Mouse (Mus musculus) heart, embryonic 12.5 days (tissue): ENCODE data around the gene Sptssb. TPM values are rescaled to one million over a fixed set of nuclear protein-coding genes. Genes with fewer than 3 reads are reported as not detected.

Source experiments
- ATAC-seq: fragments of 200-750 bp; cut with Nextera tagmentation; 2 replicates; pipeline ENCODE4 v1.8.0; 2017; ENCODE audit warnings: moderate TSS enrichment, moderate library complexity; ENCODE audit not compliant: insufficient number of reproducible peaks, low FRiP score
- H3K27ac ChIP-seq: fragments of 300-500 bp; sonication (generic); 2 replicates; pipeline ENCODE4 v1.5.1; 2016; ENCODE audit warnings: mild to moderate bottlenecking, moderate library complexity; ENCODE audit not compliant: poor library complexity, severe bottlenecking
- H3K27me3 ChIP-seq: fragments of 300-500 bp; sonication (generic); replicated peaks from 2 replicates; pipeline ENCODE4 v1.6.1; 2016; ENCODE audit warnings: mild to moderate bottlenecking, moderate library complexity
- H3K36me3 ChIP-seq: fragments of 300-500 bp; sonication (generic); 2 replicates; pipeline ENCODE4 v1.6.1; 2016; ENCODE audit warnings: mild to moderate bottlenecking, moderate library complexity
- H3K4me1 ChIP-seq: fragments of 300-500 bp; sonication (generic); replicated peaks from 2 replicates; pipeline ENCODE4 v1.6.1; 2016; ENCODE audit warnings: mild to moderate bottlenecking
- H3K4me2 ChIP-seq: fragments of 300-500 bp; sonication (generic); 2 replicates; pipeline ENCODE4 v1.6.1; 2016; ENCODE audit warnings: mild to moderate bottlenecking, moderate library complexity
- H3K4me3 ChIP-seq: fragments of 300-500 bp; sonication (generic); 2 replicates; pipeline ENCODE4 v1.5.1; 2016; ENCODE audit warnings: mild to moderate bottlenecking
- H3K9ac ChIP-seq: fragments of 300-500 bp; sonication (generic); 2 replicates; pipeline ENCODE4 v1.6.1; 2016; ENCODE audit warnings: mild to moderate bottlenecking, moderate library complexity
- H3K9me3 ChIP-seq: fragments of 300-500 bp; sonication (generic); replicated peaks from 2 replicates; pipeline ENCODE4 v1.6.1; 2016; ENCODE audit warnings: mild to moderate bottlenecking, moderate library complexity
- WGBS: fragments of 180-500 bp; shearing (Covaris S2); methylation state at CpG from one replicate; pipeline ENCODE4 v1.1.7; 2016; 5-methylcytosine and 5-hydroxymethylcytosine counted together
- polyA plus RNA-seq: library from polyadenylated mRNA; unstranded; fragments of >200 nt; fragmentation: Nextera tagmentation; extraction: Ambion mirVana; gene quantifications from 2 replicates; pipeline ENCODE4 v1.2.1, GENCODE M21; 2016

The Sptssb gene
- polyA plus RNA-seq, 1 experiment from 2014 or later: 0.37 TPM

GRCm38 (mm10) chr3:69799096-69799495 is 60.6 kb downstream of the Sptssb start:
- H3K9ac ChIP-seq: no peak overlapping the region
- no peaks in the 10 kb centered on the region for H3K36me3 ChIP-seq
- ATAC-seq: no peak
- H3K27ac ChIP-seq: no peak overlapping the region
- 68% methylated on average over 1 of the region's 1 CpGs for WGBS
- H3K4me1 ChIP-seq: no peaks in the 10 kb centered on the region
- no peaks in the 10 kb centered on the region for H3K9me3 ChIP-seq
- H3K4me2 ChIP-seq: no peak overlapping the region
- no peaks in the 10 kb centered on the region for H3K27me3 ChIP-seq
- no peak overlapping the region for H3K4me3 ChIP-seq

- H3K4me1 ChIP-seq: no peaks in the 10 kb centered on the region
- no peaks in the 10 kb centered on the region for H3K36me3 ChIP-seq
- 80% methylated on average over 2 of the region's 2 CpGs for WGBS
- H3K27me3 ChIP-seq: no peaks in the 10 kb centered on the region
- no peak for ATAC-seq
- no peaks in the 10 kb centered on the region for H3K9me3 ChIP-seq
- H3K4me2 ChIP-seq: no peak overlapping the region
- H3K9ac ChIP-seq: no peak overlapping the region
- H3K27ac ChIP-seq: no peak overlapping the region
- H3K4me3 ChIP-seq: no peak overlapping the region
These were observed 61.8 kb downstream of the Sptssb start for GRCm38 (mm10) chr3:69797969-69798368.

GRCm38 (mm10) chr3:69797533-69797932 is 62.2 kb downstream of the Sptssb start:
- Histone ChIP-seq H3K27me3 (no peaks in the 10 kb centered on the region), H3K36me3 (no peaks in the 10 kb centered on the region), H3K9me3 (no peaks in the 10 kb centered on the region), H3K4me3 (no peak overlapping the region), H3K27ac (no peak overlapping the region), H3K4me2 (no peak overlapping the region), H3K9ac (no peak overlapping the region), H3K4me1 (no peaks in the 10 kb centered on the region)
- ATAC-seq: no peak
- WGBS: 85% methylated on average over 4 of the region's 4 CpGs

- no peaks in the 10 kb centered on the region for H3K36me3 ChIP-seq
- no peak overlapping the region for H3K27ac ChIP-seq
- H3K9ac ChIP-seq: no peak overlapping the region
- H3K4me1 ChIP-seq: no peaks in the 10 kb centered on the region
- no peaks in the 10 kb centered on the region for H3K9me3 ChIP-seq
- no peak overlapping the region for H3K4me3 ChIP-seq
- H3K27me3 ChIP-seq: no peaks in the 10 kb centered on the region
- 64% methylated on average over 3 of the region's 3 CpGs for WGBS
- no peak overlapping the region for H3K4me2 ChIP-seq
- no peak for ATAC-seq
These were observed 66.8 kb downstream of the Sptssb start for GRCm38 (mm10) chr3:69792823-69793417.

GRCm38 (mm10) chr3:69779246-69779796 is 80.4 kb downstream of the Sptssb start:
- 65% methylated on average over 4 of the region's 4 CpGs for WGBS
- no peak overlapping the region for H3K4me2 ChIP-seq
- no peaks in the 10 kb centered on the region for H3K4me1 ChIP-seq
- no peaks in the 10 kb centered on the region for H3K27me3 ChIP-seq
- no peaks in the 10 kb centered on the region for H3K36me3 ChIP-seq
- H3K9me3 ChIP-seq: 0 out of 2 replicates have a peak, but pooled peaks cover 5% of the 10 kb centered on the region
- no peak overlapping the region for H3K4me3 ChIP-seq
- no peak overlapping the region for H3K27ac ChIP-seq
- no peak for ATAC-seq
- H3K9ac ChIP-seq: no peak overlapping the region

- H3K4me2 ChIP-seq: no peak overlapping the region
- no peaks in the 10 kb centered on the region for H3K27me3 ChIP-seq
- WGBS: 87% methylated on average over 4 of the region's 4 CpGs
- H3K4me3 ChIP-seq: no peak overlapping the region
- no peaks in the 10 kb centered on the region for H3K4me1 ChIP-seq
- H3K9ac ChIP-seq: no peak overlapping the region
- no peaks in the 10 kb centered on the region for H3K9me3 ChIP-seq
- H3K27ac ChIP-seq: no peak overlapping the region
- ATAC-seq: no peak
- H3K36me3 ChIP-seq: no peaks in the 10 kb centered on the region
These were observed 86.4 kb downstream of the Sptssb start for GRCm38 (mm10) chr3:69773356-69773755.

Other genes with a start within 250 kb of the Sptssb start
- 100 and 104 TPM in 2 replicates for gene Nmd3, start 138.0 kb downstream of the Sptssb start, polyA plus RNA-seq
- not detected in 2 replicates for gene Otol1, start 147.7 kb upstream of the Sptssb start, polyA plus RNA-seq